Mouse (Mus musculus) kidney, adult 2 months (tissue): ENCODE results near the gene Pptc7. TPM values are rescaled to one million over a fixed set of nuclear protein-coding genes. Genes with fewer than 3 reads are reported as not detected.

Experiments
- DNase-seq: peaks from one replicate; pipeline ENCODE4 v3.0.0; 2021
- H3K27ac ChIP-seq: fragments of 200-500 bp; 2 replicates; pipeline ENCODE4 v1.5.1; 2012; ENCODE audit warnings: low read depth, low read length, control low read depth, inconsistent platforms; ENCODE audit not compliant: insufficient read depth
- H3K27me3 ChIP-seq: fragments of 200-500 bp; replicated peaks from 2 replicates; pipeline ENCODE4 v1.6.1; 2012; ENCODE audit warnings: mild to moderate bottlenecking, moderate library complexity, low read length, inconsistent platforms; ENCODE audit not compliant: control insufficient read depth, insufficient read depth
- H3K36me3 ChIP-seq: fragments of 200-500 bp; 2 replicates; pipeline ENCODE4 v1.6.1; 2012; ENCODE audit warnings: mild to moderate bottlenecking, moderate library complexity, low read length, inconsistent platforms; ENCODE audit not compliant: control insufficient read depth, insufficient read depth
- H3K4me1 ChIP-seq: fragments of 200-500 bp; 2 replicates; pipeline ENCODE4 v1.6.1; 2011; ENCODE audit warnings: low read length; ENCODE audit not compliant: control insufficient read depth, insufficient read depth
- H3K4me3 ChIP-seq: fragments of 200-500 bp; 2 replicates; pipeline ENCODE4 v1.5.1; 2011; ENCODE audit warnings: mild to moderate bottlenecking, low read depth, low read length, control low read depth; ENCODE audit not compliant: insufficient read depth
- CTCF ChIP-seq: fragments of 200-500 bp; conservative IDR thresholded peaks from 2 replicates; pipeline ENCODE4 v1.5.1; 2011; ENCODE audit warnings: low read depth, mild to moderate bottlenecking, control low read depth, low read length, moderate library complexity, mixed read lengths; ENCODE audit not compliant: insufficient read depth, insufficient read length
- POLR2A ChIP-seq: fragments of 200-500 bp; IDR thresholded peaks from one replicate; pipeline ENCODE4 v1.6.1; 2011; ENCODE audit warnings: low read depth, low read length, control low read depth
- WGBS: fragments of 180-500 bp; shearing (Covaris S2); methylation state at CpG from one replicate; pipeline ENCODE4 v1.1.7; 2018; 5-methylcytosine and 5-hydroxymethylcytosine counted together
- polyA plus RNA-seq: library from polyadenylated mRNA; depleted of rRNA; stranded (reverse); fragments of >200 nt; gene quantifications from 2 replicates; pipeline ENCODE4 v1.2.3, GENCODE M21; 2012

The Pptc7 gene
- polyA plus RNA-seq, 1 experiment: 28.8 TPM

DNA sequence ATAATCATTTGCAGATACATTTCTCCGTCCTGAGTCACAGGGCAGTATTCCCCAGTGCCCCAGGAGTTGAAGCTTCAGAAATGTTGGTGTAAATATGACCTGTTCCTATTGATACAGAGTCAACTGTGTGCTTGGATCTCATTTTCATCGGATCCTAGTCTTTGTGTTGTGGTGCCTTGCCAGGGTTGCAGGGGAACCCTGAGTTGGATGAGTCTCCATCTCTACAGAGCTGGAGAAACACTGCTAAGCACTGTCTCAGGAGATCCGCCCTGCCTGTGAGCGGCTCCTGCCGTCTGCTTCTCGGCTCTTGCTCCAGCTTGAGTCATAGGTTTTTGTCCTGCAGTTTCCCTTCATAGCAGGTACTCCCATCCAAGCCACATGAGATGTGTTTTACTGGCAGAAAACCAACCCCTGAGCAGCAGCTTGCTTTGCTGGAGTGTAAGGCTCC lies 15.9 kb downstream of the Pptc7 start:
- Histone ChIP-seq H3K27me3 (no peaks in the 10 kb centered on the region), H3K36me3 (no peaks in the 10 kb centered on the region), H3K4me3 (no peak overlapping the region), H3K4me1 (peaks cover 60% of the 10 kb centered on the region), H3K27ac (no peak overlapping the region)
- TF ChIP-seq CTCF: no peak
- no peak for TF ChIP-seq POLR2A
- no peak for DNase-seq
- 62% methylated on average over 6 of the region's 6 CpGs for WGBS

GRCm38 (mm10) chr5:122302810-122303745 lies 18.9 kb downstream of the Pptc7 start:
- peaks cover 54% of the 10 kb centered on the region for H3K4me1 ChIP-seq
- no peak overlapping the region for H3K4me3 ChIP-seq
- 40% methylated on average over 17 of the region's 17 CpGs for WGBS
- peak; percentile 62 for DNase-seq
- H3K27ac ChIP-seq: peak overlapping the region; percentile 72
- TF ChIP-seq CTCF (peak; percentile 36; the same call in 1 of the 2 replicates), POLR2A (no peak)
- no peaks in the 10 kb centered on the region for H3K36me3 ChIP-seq
- no peaks in the 10 kb centered on the region for H3K27me3 ChIP-seq

- DNase-seq: no peak
- H3K27me3 ChIP-seq: no peaks in the 10 kb centered on the region
- no peak overlapping the region for H3K4me3 ChIP-seq
- TF ChIP-seq POLR2A (no peak), CTCF (no peak)
- H3K4me1 ChIP-seq: peaks cover 50% of the 10 kb centered on the region
- no peaks in the 10 kb centered on the region for H3K36me3 ChIP-seq
- 44% methylated on average over 7 of the region's 7 CpGs for WGBS
- H3K27ac ChIP-seq: peak overlapping the region; percentile 72; the same call in 1 of the 2 replicates
Observed at GRCm38 (mm10) chr5:122303937-122304336, 19.8 kb downstream of the Pptc7 start.

DNA sequence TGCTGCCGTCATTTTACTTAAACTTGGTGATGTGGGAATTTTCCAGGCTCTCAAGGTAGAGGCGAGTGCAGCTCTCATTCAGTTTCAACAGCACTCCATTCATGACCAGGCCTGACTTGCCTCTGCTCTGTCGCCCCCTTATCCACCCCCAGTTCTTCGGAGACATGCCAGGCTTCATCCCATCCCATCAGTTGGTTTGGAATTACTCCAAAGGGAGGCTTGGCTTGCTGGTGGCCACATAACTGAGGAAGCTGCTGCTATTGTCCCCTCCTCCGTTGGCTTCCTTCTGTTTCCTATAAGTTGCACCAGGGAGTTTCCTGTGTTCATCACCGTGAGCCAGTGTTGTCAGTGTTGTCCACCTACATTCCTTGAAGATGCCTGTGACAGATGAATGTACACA lies 20.4 kb downstream of the Pptc7 start:
- no peak for DNase-seq

DNA sequence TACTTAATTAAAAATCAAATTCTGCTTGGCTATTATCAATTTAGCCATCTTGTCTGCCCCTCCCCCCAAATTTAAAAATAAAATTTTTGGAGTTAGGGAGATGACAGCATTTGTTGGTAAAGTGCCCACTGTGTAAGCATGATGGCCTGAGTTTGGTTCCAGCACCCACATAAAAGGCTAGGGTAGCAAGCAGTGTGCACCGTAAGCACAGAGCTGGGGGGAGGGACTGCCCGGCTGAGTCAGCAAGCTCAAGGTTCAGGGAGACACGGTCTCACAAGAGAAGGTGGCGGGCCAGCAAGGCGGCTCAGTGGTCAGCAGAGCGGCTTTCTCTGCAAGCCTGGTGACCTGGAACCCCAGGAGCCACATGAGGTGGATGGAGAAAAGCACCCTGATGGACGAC lies 21.3 kb downstream of the Pptc7 start:
- H3K36me3 ChIP-seq: no peaks in the 10 kb centered on the region

More for the DNA sequence above, 20.4 kb downstream of the Pptc7 start:
- H3K4me3 ChIP-seq: no peak overlapping the region
- H3K36me3 ChIP-seq: no peaks in the 10 kb centered on the region
- no peak overlapping the region for H3K27ac ChIP-seq
- 50% methylated on average over 6 of the region's 6 CpGs for WGBS
- peaks cover 49% of the 10 kb centered on the region for H3K4me1 ChIP-seq
- TF ChIP-seq CTCF (no peak), POLR2A (no peak)
- no peaks in the 10 kb centered on the region for H3K27me3 ChIP-seq

DNA sequence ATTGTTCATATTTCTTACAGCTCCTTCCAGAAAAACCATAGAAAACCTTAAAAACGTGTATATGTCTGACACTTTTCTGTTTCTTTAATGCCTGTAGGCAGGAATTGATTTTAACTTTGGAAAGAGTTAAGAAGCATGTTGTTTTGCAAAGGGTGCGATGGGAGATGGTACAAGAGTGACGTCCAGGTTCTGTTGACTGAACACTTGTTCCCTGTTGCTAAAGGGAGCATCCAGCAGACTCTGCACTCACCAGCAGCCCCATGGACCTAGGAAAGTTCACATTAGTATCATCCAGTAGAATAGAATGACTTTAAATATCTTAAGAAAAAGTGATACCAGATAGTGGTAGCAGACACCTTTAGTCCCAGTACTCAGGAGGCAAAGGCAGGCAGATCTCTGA lies 22.4 kb downstream of the Pptc7 start:
- WGBS: 81% methylated on average over 3 of the region's 3 CpGs
- DNase-seq: no peak
- TF ChIP-seq CTCF (no peak), POLR2A (no peak)
- Histone ChIP-seq H3K27me3 (no peaks in the 10 kb centered on the region), H3K27ac (no peak overlapping the region), H3K4me3 (no peak overlapping the region), H3K36me3 (no peaks in the 10 kb centered on the region), H3K4me1 (peaks cover 40% of the 10 kb centered on the region)

More for the DNA sequence above, 21.3 kb downstream of the Pptc7 start:
- Histone ChIP-seq H3K4me3 (no peak overlapping the region), H3K27me3 (no peaks in the 10 kb centered on the region), H3K27ac (no peak overlapping the region), H3K4me1 (peaks cover 41% of the 10 kb centered on the region)
- TF ChIP-seq POLR2A (no peak), CTCF (no peak)
- WGBS: 50% methylated on average over 7 of the region's 7 CpGs
- DNase-seq: peak; percentile 89

GRCm38 (mm10) chr5:122310699-122311098 lies 26.5 kb downstream of the Pptc7 start:
- Histone ChIP-seq H3K27ac (no peak overlapping the region), H3K27me3 (no peaks in the 10 kb centered on the region), H3K36me3 (no peaks in the 10 kb centered on the region), H3K4me3 (no peak overlapping the region), H3K4me1 (peaks cover 31% of the 10 kb centered on the region)
- TF ChIP-seq CTCF (no peak), POLR2A (no peak)
- WGBS: 80% methylated on average over 8 of the region's 8 CpGs
- DNase-seq: no peak
